Mouse (Mus musculus) small intestine, adult 2 months (tissue): Measurements from ENCODE around the gene Rcsd1.

Experiments used
- CTCF ChIP-seq: fragments of 200-500 bp; IDR thresholded peaks from 2 replicates; pipeline ENCODE4 v1.5.1; 2012; ENCODE audit warnings: low read depth, mild to moderate bottlenecking, control low read depth, inconsistent platforms, low read length, moderate library complexity, mixed read lengths; ENCODE audit not compliant: insufficient replicate concordance, insufficient read length; ENCODE audit errors: extremely low read depth
- POLR2A ChIP-seq: fragments of 200-500 bp; IDR thresholded peaks from 2 replicates; pipeline ENCODE4 v1.6.1; 2012; ENCODE audit warnings: low read depth, mild to moderate bottlenecking, control low read depth, inconsistent platforms, low read length, moderate library complexity

GRCm38 (mm10) chr1:165633345-165633744 is 76.2 kb downstream of the Rcsd1 start:
- TF ChIP-seq CTCF: no peak
- no peak for TF ChIP-seq POLR2A
